Mouse (Mus musculus): ENCODE measurements around the gene Cldn4.

Cldn4 gene

GRCm38 (mm10) chr5:134932179-134932902 is 14.4 kb downstream of the Cldn4 start, which contains the start of gene Mettl27:
TSS of gene Mettl27 (plus strand) at chr5:134932368.
- peak; percentile 91 for DNase-seq (ENCODE audit: low spot score)

GRCm38 (mm10) chr5:134929988-134930387 is 16.7 kb downstream of the Cldn4 start:
- no peak for DNase-seq (ENCODE audit: low spot score)

GRCm38 (mm10) chr5:134926726-134927125 is 20.0 kb downstream of the Cldn4 start:
- no peak for DNase-seq (ENCODE audit: low spot score)

GRCm38 (mm10) chr5:134923141-134923540 is 23.6 kb downstream of the Cldn4 start:
- DNase-seq (ENCODE audit: low spot score) = no peak

- no peak for DNase-seq (ENCODE audit: low spot score)
These were observed 25.6 kb downstream of the Cldn4 start for GRCm38 (mm10) chr5:134921106-134921505.

- no peak for DNase-seq (ENCODE audit: low spot score)
These were observed 26.5 kb downstream of the Cldn4 start for GRCm38 (mm10) chr5:134920106-134920687.

- no peak for DNase-seq (ENCODE audit: low spot score)
These were observed 27.6 kb downstream of the Cldn4 start for GRCm38 (mm10) chr5:134919097-134919496.

- DNase-seq (ENCODE audit: low spot score) = peak; percentile 68
These were observed 28.5 kb downstream of the Cldn4 start for GRCm38 (mm10) chr5:134918071-134918832.

- DNase-seq (ENCODE audit: low spot score) = no peak
These were observed 31.4 kb downstream of the Cldn4 start, which contains the start of gene Cldn13 for GRCm38 (mm10) chr5:134915311-134915710. TSS of gene Cldn13 (minus strand) at chr5:134915526.

GRCm38 (mm10) chr5:134914510-134914909 is 32.2 kb downstream of the Cldn4 start:
- DNase-seq (ENCODE audit: low spot score) = no peak

GRCm38 (mm10) chr5:134913753-134914152 is 33.0 kb downstream of the Cldn4 start:
- DNase-seq (ENCODE audit: low spot score) = no peak

GRCm38 (mm10) chr5:134913352-134913751 is 33.4 kb downstream of the Cldn4 start:
- no peak for DNase-seq (ENCODE audit: low spot score)

- no peak for DNase-seq (ENCODE audit: low spot score)
These were observed 34.8 kb downstream of the Cldn4 start for GRCm38 (mm10) chr5:134911901-134912300.

GRCm38 (mm10) chr5:134907135-134907534 is 39.6 kb downstream of the Cldn4 start:
- DNase-seq (ENCODE audit: low spot score) = peak; percentile 89

- DNase-seq (ENCODE audit: low spot score) = no peak
These were observed 40.1 kb downstream of the Cldn4 start, which contains the start of gene Tmem270 for GRCm38 (mm10) chr5:134906633-134907032. TSS of gene Tmem270 (minus strand) at chr5:134906733.

- DNase-seq (ENCODE audit: low spot score) = no peak
These were observed 45.1 kb downstream of the Cldn4 start for GRCm38 (mm10) chr5:134901644-134902027.

GRCm38 (mm10) chr5:134901012-134901643 is 45.6 kb downstream of the Cldn4 start:
- DNase-seq (ENCODE audit: low spot score) = peak; percentile 65

- DNase-seq (ENCODE audit: low spot score) = no peak
These were observed 49.1 kb downstream of the Cldn4 start for GRCm38 (mm10) chr5:134897596-134897995.

- no peak for DNase-seq (ENCODE audit: low spot score)
These were observed 49.8 kb downstream of the Cldn4 start for GRCm38 (mm10) chr5:134896965-134897364.

GRCm38 (mm10) chr5:134895291-134895690 is 51.4 kb downstream of the Cldn4 start:
- no peak for DNase-seq (ENCODE audit: low spot score)

All from retina, embryonic 14.5 days (tissue).